Mouse (Mus musculus) hindbrain, embryonic 11.5 days (tissue): ENCODE results near the gene Fth1. TPM values are rescaled to one million over a fixed set of nuclear protein-coding genes. Genes with fewer than 3 reads are reported as not detected.
"Not testable (repeated sequence)": the region's sequence is repeated elsewhere in the genome, so short reads cannot be mapped to it uniquely, and the experiment has no call there.

Experiments
- ATAC-seq: fragments of 200-750 bp; cut with Nextera tagmentation; 2 replicates; pipeline ENCODE4 v1.8.0; 2017; ENCODE audit warnings: mild to moderate bottlenecking, moderate TSS enrichment, moderate library complexity; ENCODE audit not compliant: low FRiP score
- DNase-seq: peaks from one replicate; pipeline ENCODE4 v3.0.0-alpha.2; 2015; ENCODE audit warnings: low spot score
- H3K27ac ChIP-seq: fragments of 300-500 bp; sonication (generic); 2 replicates; pipeline ENCODE4 v1.5.1; 2014; ENCODE audit warnings: mild to moderate bottlenecking, low read depth, low read length
- H3K27me3 ChIP-seq: fragments of 300-500 bp; sonication (generic); 2 replicates; pipeline ENCODE4 v1.6.1; 2014; ENCODE audit warnings: mild to moderate bottlenecking, low read length, moderate library complexity, mixed read lengths; ENCODE audit not compliant: control insufficient read depth, insufficient read depth
- H3K36me3 ChIP-seq: fragments of 300-500 bp; sonication (generic); 2 replicates; pipeline ENCODE4 v1.6.1; 2014; ENCODE audit warnings: mild to moderate bottlenecking, low read length, moderate library complexity, mixed read lengths; ENCODE audit not compliant: control insufficient read depth, insufficient read depth
- H3K4me1 ChIP-seq: fragments of 300-500 bp; sonication (generic); replicated peaks from 2 replicates; pipeline ENCODE4 v1.6.1; 2014; ENCODE audit warnings: low read length, mixed read lengths; ENCODE audit not compliant: control insufficient read depth, insufficient read depth
- H3K4me2 ChIP-seq: fragments of 300-500 bp; sonication (generic); replicated peaks from 2 replicates; pipeline ENCODE4 v1.6.1; 2014; ENCODE audit warnings: mild to moderate bottlenecking, low read depth, low read length
- H3K4me3 ChIP-seq: fragments of 300-500 bp; sonication (generic); 2 replicates; pipeline ENCODE4 v1.5.1; 2014; ENCODE audit warnings: low read depth, low read length
- H3K9ac ChIP-seq: fragments of 300-500 bp; sonication (generic); 2 replicates; pipeline ENCODE4 v1.6.1; 2014; ENCODE audit warnings: low read depth, low read length
- H3K9me3 ChIP-seq: fragments of 300-500 bp; sonication (generic); 2 replicates; pipeline ENCODE4 v1.6.1; 2016; ENCODE audit warnings: low read length; ENCODE audit not compliant: control insufficient read depth
- WGBS: fragments of 180-500 bp; shearing (Covaris S2); extraction: QIAGEN DNeasy Blood & Tissue Kit; methylation state at CpG from one replicate; pipeline ENCODE4 v1.1.7; 2014; 5-methylcytosine and 5-hydroxymethylcytosine counted together
- polyA plus RNA-seq: library from polyadenylated mRNA; unstranded; fragments of >200 nt; fragmentation: Nextera tagmentation; extraction: Ambion mirVana; gene quantifications from 2 replicates; pipeline ENCODE4 v1.2.1, GENCODE M21; 2014

Fth1 gene
- polyA plus RNA-seq, 1 experiment from 2014 or later: 1,416 TPM

- Histone ChIP-seq H3K27ac (no peak overlapping the region), H3K36me3 (no peaks in the 10 kb centered on the region), H3K9ac (no peak overlapping the region), H3K4me1 (no peaks in the 10 kb centered on the region), H3K4me2 (no peak overlapping the region), H3K9me3 (no peaks in the 10 kb centered on the region), H3K4me3 (no peak overlapping the region), H3K27me3 (no peaks in the 10 kb centered on the region)
- WGBS: 83% methylated on average over 1 of the region's 1 CpGs
- no peak for DNase-seq
- ATAC-seq: no peak
Measured at GRCm38 (mm10) chr19:9955438-9955837, 25.0 kb upstream of the Fth1 start.

- Histone ChIP-seq H3K9ac (no peak overlapping the region), H3K4me3 (no peak overlapping the region), H3K27ac (no peak overlapping the region), H3K4me1 (no peaks in the 10 kb centered on the region), H3K4me2 (no peak overlapping the region), H3K9me3 (no peaks in the 10 kb centered on the region), H3K36me3 (no peaks in the 10 kb centered on the region), H3K27me3 (no peaks in the 10 kb centered on the region)
- DNase-seq (no peak), ATAC-seq (no peak)
- WGBS: 80% methylated on average over 4 of the region's 4 CpGs
Measured at GRCm38 (mm10) chr19:9956624-9957388, 23.6 kb upstream of the Fth1 start.

GRCm38 (mm10) chr19:9957965-9958364 is 22.4 kb upstream of the Fth1 start:
- no peak for ATAC-seq
- Histone ChIP-seq H3K9me3 (no peaks in the 10 kb centered on the region), H3K4me1 (no peaks in the 10 kb centered on the region), H3K36me3 (no peaks in the 10 kb centered on the region), H3K27me3 (no peaks in the 10 kb centered on the region), H3K4me3 (no peak overlapping the region), H3K9ac (no peak overlapping the region), H3K4me2 (no peak overlapping the region), H3K27ac (no peak overlapping the region)
- DNase-seq: no peak
- WGBS: 90% methylated on average over 5 of the region's 5 CpGs

- Histone ChIP-seq H3K4me3 (no peak overlapping the region), H3K4me2 (no peak overlapping the region), H3K36me3 (no peaks in the 10 kb centered on the region), H3K27ac (no peak overlapping the region), H3K4me1 (no peaks in the 10 kb centered on the region), H3K9ac (no peak overlapping the region), H3K9me3 (no peaks in the 10 kb centered on the region), H3K27me3 (no peaks in the 10 kb centered on the region)
- ATAC-seq (no peak), DNase-seq (no peak)
- whole genome bisulfite sequencing: 82% methylated on average over 5 of the region's 5 CpGs
Measured at GRCm38 (mm10) chr19:9960769-9961168, 19.6 kb upstream of the Fth1 start.

- Histone ChIP-seq H3K4me1 (no peaks in the 10 kb centered on the region), H3K4me3 (no peak overlapping the region), H3K36me3 (no peaks in the 10 kb centered on the region), H3K4me2 (no peak overlapping the region), H3K9me3 (no peaks in the 10 kb centered on the region), H3K9ac (no peak overlapping the region), H3K27ac (no peak overlapping the region), H3K27me3 (no peaks in the 10 kb centered on the region)
- 29% methylated on average over 7 of the region's 7 CpGs for WGBS
- DNase-seq (no peak), ATAC-seq (no peak)
Measured at GRCm38 (mm10) chr19:9964205-9964916, 16.0 kb upstream of the Fth1 start.

- Histone ChIP-seq H3K4me1 (no peaks in the 10 kb centered on the region), H3K27ac (no peak overlapping the region), H3K9ac (no peak overlapping the region), H3K4me2 (no peak overlapping the region), H3K4me3 (no peak overlapping the region), H3K36me3 (no peaks in the 10 kb centered on the region), H3K9me3 (no peaks in the 10 kb centered on the region), H3K27me3 (no peaks in the 10 kb centered on the region)
- WGBS: 78% methylated on average over 2 of the region's 2 CpGs
- DNase-seq (no peak), ATAC-seq (no peak)
Measured at GRCm38 (mm10) chr19:9966096-9966867, 14.1 kb upstream of the Fth1 start.

GRCm38 (mm10) chr19:9968081-9968787 is 12.2 kb upstream of the Fth1 start:
- H3K4me1 ChIP-seq: no peaks in the 10 kb centered on the region
- H3K4me3 ChIP-seq: no peak overlapping the region
- H3K36me3 ChIP-seq: no peaks in the 10 kb centered on the region
- H3K4me2 ChIP-seq: no peak overlapping the region
- H3K9ac ChIP-seq: no peak overlapping the region
- no peaks in the 10 kb centered on the region for H3K9me3 ChIP-seq
- no peak for ATAC-seq
- H3K27ac ChIP-seq: no peak overlapping the region
- H3K27me3 ChIP-seq: no peaks in the 10 kb centered on the region
- WGBS: 83% methylated on average over 8 of the region's 10 CpGs
- DNase-seq: no peak

GRCm38 (mm10) chr19:9974853-9975252 is 5.5 kb upstream of the Fth1 start:
- H3K36me3 ChIP-seq, H3K9me3 ChIP-seq, H3K9ac ChIP-seq, DNase-seq, H3K27ac ChIP-seq, H3K4me1 ChIP-seq, ATAC-seq, H3K27me3 ChIP-seq, H3K4me3 ChIP-seq, H3K4me2 ChIP-seq: not testable (repeated sequence)
- 86% methylated on average over 2 of the region's 2 CpGs for WGBS
